Mouse (Mus musculus): ENCODE results near the gene Mms19. TPM values are rescaled to one million over a fixed set of nuclear protein-coding genes. Genes with fewer than 3 reads are reported as not detected.

The Mms19 gene
- polyA plus RNA-seq, 1 experiment from 2014 or later = 28.3 TPM

GRCm38 (mm10) chr19:41985994-41986393 lies 5.0 kb upstream of the Mms19 start:
- no peak overlapping the region for H3K9ac ChIP-seq (ENCODE audit: low read length)
- 92% methylated on average over 5 of the region's 5 CpGs for WGBS
- no peak for ATAC-seq (ENCODE audit: insufficient number of reproducible peaks, insufficient read depth, low FRiP score, low read depth)
- no peak overlapping the region for H3K27ac ChIP-seq (replicated peaks in 1 of 2; ENCODE audit: control insufficient read depth in 1 of 2, insufficient read depth in 1 of 2, low read depth in 2 of 2, low read length in 2 of 2)
- no peaks in the 10 kb centered on the region for H3K27me3 ChIP-seq (ENCODE audit: control insufficient read depth, insufficient read depth, low read length)
- peaks cover 5 to 16% of the 10 kb centered on the region in 2 experiments for H3K4me1 ChIP-seq (ENCODE audit: control insufficient read depth in 2 of 2, insufficient read depth in 2 of 2, low read length in 2 of 2)
- H3K36me3 ChIP-seq (ENCODE audit: control insufficient read depth, insufficient read depth, low read length) = no peaks in the 10 kb centered on the region
- no peaks in the 10 kb centered on the region for H3K9me3 ChIP-seq (ENCODE audit: control insufficient read depth, low read length)
- no peak overlapping the region for H3K4me3 ChIP-seq (ENCODE audit: control insufficient read depth in 1 of 2, insufficient read depth in 1 of 2, low read depth in 1 of 2, low read length in 2 of 2)
- H3K4me2 ChIP-seq (ENCODE audit: low read length) = no peak overlapping the region

GRCm38 (mm10) chr19:41982791-41983150 lies 1.8 kb upstream of the Mms19 start:
- ATAC-seq (ENCODE audit: insufficient number of reproducible peaks, insufficient read depth, low FRiP score, low read depth) = no peak
- Histone ChIP-seq H3K27ac (replicated peaks in 1 of 2; ENCODE audit: control insufficient read depth in 1 of 2, insufficient read depth in 1 of 2, low read depth in 2 of 2, low read length in 2 of 2) (peak overlapping the region; percentile 93 to 94), H3K9ac (ENCODE audit: low read length) (peak overlapping the region; percentile 89), H3K4me2 (ENCODE audit: low read length) (peak overlapping the region; percentile 94), H3K9me3 (ENCODE audit: control insufficient read depth, low read length) (no peaks in the 10 kb centered on the region), H3K4me3 (ENCODE audit: control insufficient read depth in 1 of 2, insufficient read depth in 1 of 2, low read depth in 1 of 2, low read length in 2 of 2) (peak overlapping the region; percentile 82 to 86), H3K36me3 (ENCODE audit: control insufficient read depth, insufficient read depth, low read length) (no peaks in the 10 kb centered on the region), H3K27me3 (ENCODE audit: control insufficient read depth, insufficient read depth, low read length) (no peaks in the 10 kb centered on the region), H3K4me1 (ENCODE audit: control insufficient read depth in 2 of 2, insufficient read depth in 2 of 2, low read length in 2 of 2) (peaks cover 5 to 25% of the 10 kb centered on the region in 2 experiments)
- 9% methylated on average over 4 of the region's 4 CpGs for WGBS

GRCm38 (mm10) chr19:41981931-41982790 lies 1.2 kb upstream of the Mms19 start:
- Histone ChIP-seq H3K4me2 (ENCODE audit: low read length) (peak overlapping the region; percentile 94), H3K9ac (ENCODE audit: low read length) (peak overlapping the region; percentile 89), H3K27me3 (ENCODE audit: control insufficient read depth, insufficient read depth, low read length) (no peaks in the 10 kb centered on the region), H3K9me3 (ENCODE audit: control insufficient read depth, low read length) (no peaks in the 10 kb centered on the region), H3K36me3 (ENCODE audit: control insufficient read depth, insufficient read depth, low read length) (no peaks in the 10 kb centered on the region; the same call in 1 of the 2 replicates), H3K27ac (replicated peaks in 1 of 2; ENCODE audit: control insufficient read depth in 1 of 2, insufficient read depth in 1 of 2, low read depth in 2 of 2, low read length in 2 of 2) (peak overlapping the region; percentile 93 to 94), H3K4me1 (ENCODE audit: control insufficient read depth in 2 of 2, insufficient read depth in 2 of 2, low read length in 2 of 2) (peaks cover 5 to 26% of the 10 kb centered on the region in 2 experiments), H3K4me3 (ENCODE audit: control insufficient read depth in 1 of 2, insufficient read depth in 1 of 2, low read depth in 1 of 2, low read length in 2 of 2) (peak overlapping the region; percentile 82 to 86)
- under 1% methylated on average over 70 of the region's 74 CpGs for WGBS
- no peak for ATAC-seq (ENCODE audit: insufficient number of reproducible peaks, insufficient read depth, low FRiP score, low read depth)

- under 1% methylated on average over 26 of the region's 33 CpGs for WGBS
- Histone ChIP-seq H3K27me3 (ENCODE audit: control insufficient read depth, insufficient read depth, low read length) (no peaks in the 10 kb centered on the region), H3K27ac (replicated peaks in 1 of 2; ENCODE audit: control insufficient read depth in 1 of 2, insufficient read depth in 1 of 2, low read depth in 2 of 2, low read length in 2 of 2) (peak within 1 kb of the TSS; percentile 93 to 94), H3K4me1 (ENCODE audit: control insufficient read depth in 2 of 2, insufficient read depth in 2 of 2, low read length in 2 of 2) (peaks cover 5 to 26% of the 10 kb centered on the region in 2 experiments), H3K9ac (ENCODE audit: low read length) (peak within 1 kb of the TSS; percentile 89), H3K36me3 (ENCODE audit: control insufficient read depth, insufficient read depth, low read length) (no peaks in the 10 kb centered on the region; the same call in 1 of the 2 replicates), H3K4me3 (ENCODE audit: control insufficient read depth in 1 of 2, insufficient read depth in 1 of 2, low read depth in 1 of 2, low read length in 2 of 2) (peak within 1 kb of the TSS; percentile 82 to 86), H3K4me2 (ENCODE audit: low read length) (peak within 1 kb of the TSS; percentile 94), H3K9me3 (ENCODE audit: control insufficient read depth, low read length) (no peaks in the 10 kb centered on the region)
- no peak; the same call in 1 of the 2 replicates for ATAC-seq (ENCODE audit: insufficient number of reproducible peaks, insufficient read depth, low FRiP score, low read depth)
Measured at GRCm38 (mm10) chr19:41981595-41981927, 604 bp upstream of the Mms19 start, which contains the start of gene Ubtd1. Gene Ubtd1, plus strand, starts transcription at chr19:41981763.

GRCm38 (mm10) chr19:41980422-41980818 lies 537 bp downstream of the Mms19 start:
- no peaks in the 10 kb centered on the region for H3K9me3 ChIP-seq (ENCODE audit: control insufficient read depth, low read length)
- peak overlapping the region; percentile 68 for H3K4me2 ChIP-seq (ENCODE audit: low read length)
- ATAC-seq (ENCODE audit: insufficient number of reproducible peaks, insufficient read depth, low FRiP score, low read depth) = no peak

GRCm38 (mm10) chr19:41973891-41974794 lies 6.8 kb downstream of the Mms19 start:
- 62% methylated on average over 13 of the region's 13 CpGs for WGBS
- Histone ChIP-seq H3K27ac (replicated peaks in 1 of 2; ENCODE audit: control insufficient read depth in 1 of 2, insufficient read depth in 1 of 2, low read depth in 2 of 2, low read length in 2 of 2) (no peak overlapping the region), H3K9me3 (ENCODE audit: control insufficient read depth, low read length) (no peaks in the 10 kb centered on the region), H3K4me3 (ENCODE audit: control insufficient read depth in 1 of 2, insufficient read depth in 1 of 2, low read depth in 1 of 2, low read length in 2 of 2) (no peak overlapping the region), H3K4me2 (ENCODE audit: low read length) (no peak overlapping the region), H3K36me3 (ENCODE audit: control insufficient read depth, insufficient read depth, low read length) (peaks cover 3% of the 10 kb centered on the region), H3K27me3 (ENCODE audit: control insufficient read depth, insufficient read depth, low read length) (no peaks in the 10 kb centered on the region), H3K9ac (ENCODE audit: low read length) (no peak overlapping the region), H3K4me1 (ENCODE audit: control insufficient read depth in 2 of 2, insufficient read depth in 2 of 2, low read length in 2 of 2) (peaks cover 0 to 7% of the 10 kb centered on the region in 2 experiments; a peak in 1 of 4 replicates)
- no peak for ATAC-seq (ENCODE audit: insufficient number of reproducible peaks, insufficient read depth, low FRiP score, low read depth)

More at GRCm38 (mm10) chr19:41980422-41980818, 537 bp downstream of the Mms19 start:
- no peaks in the 10 kb centered on the region for H3K27me3 ChIP-seq (ENCODE audit: control insufficient read depth, insufficient read depth, low read length)
- H3K4me3 ChIP-seq (ENCODE audit: control insufficient read depth in 1 of 2, insufficient read depth in 1 of 2, low read depth in 1 of 2, low read length in 2 of 2) = peak overlapping the region; percentile 82 to 86
- H3K27ac ChIP-seq (replicated peaks in 1 of 2; ENCODE audit: control insufficient read depth in 1 of 2, insufficient read depth in 1 of 2, low read depth in 2 of 2, low read length in 2 of 2) = peak overlapping the region; percentile 83 to 94
- H3K9ac ChIP-seq (ENCODE audit: low read length) = peak overlapping the region; percentile 75
- WGBS = under 1% methylated on average over 16 of the region's 16 CpGs
- no peaks in the 10 kb centered on the region; the same call in 1 of the 2 replicates for H3K36me3 ChIP-seq (ENCODE audit: control insufficient read depth, insufficient read depth, low read length)
- H3K4me1 ChIP-seq (ENCODE audit: control insufficient read depth in 2 of 2, insufficient read depth in 2 of 2, low read length in 2 of 2) = peaks cover 5 to 26% of the 10 kb centered on the region in 2 experiments

DNA sequence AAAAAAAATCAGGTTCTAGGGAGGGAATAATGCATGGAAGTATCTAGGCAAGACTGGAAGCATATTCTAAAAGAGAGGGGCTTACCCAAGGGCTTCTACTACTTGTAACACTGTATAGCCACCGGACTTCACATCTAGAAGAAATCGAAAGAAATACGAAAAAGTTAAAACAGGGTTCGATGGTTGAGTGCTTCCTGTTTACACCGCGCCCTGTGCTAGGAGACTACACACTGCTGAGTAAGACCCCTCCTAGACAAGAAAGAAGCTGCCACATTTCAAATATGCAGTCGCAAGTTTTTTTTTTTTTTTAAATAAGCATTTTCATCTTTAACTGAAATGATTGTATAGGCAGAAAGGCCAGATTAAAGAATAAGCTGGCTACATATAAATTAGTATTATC lies 11.3 kb downstream of the Mms19 start:
- Histone ChIP-seq H3K27me3 (ENCODE audit: control insufficient read depth, insufficient read depth, low read length) (no peaks in the 10 kb centered on the region), H3K4me2 (ENCODE audit: low read length) (no peak overlapping the region), H3K4me1 (ENCODE audit: control insufficient read depth in 2 of 2, insufficient read depth in 2 of 2, low read length in 2 of 2) (0 out of 4 replicates have a peak, but pooled peaks cover 0 to 3% of the 10 kb centered on the region in 2 experiments), H3K4me3 (ENCODE audit: control insufficient read depth in 1 of 2, insufficient read depth in 1 of 2, low read depth in 1 of 2, low read length in 2 of 2) (no peak overlapping the region), H3K36me3 (ENCODE audit: control insufficient read depth, insufficient read depth, low read length) (peaks cover 47% of the 10 kb centered on the region), H3K9ac (ENCODE audit: low read length) (no peak overlapping the region), H3K27ac (replicated peaks in 1 of 2; ENCODE audit: control insufficient read depth in 1 of 2, insufficient read depth in 1 of 2, low read depth in 2 of 2, low read length in 2 of 2) (no peak overlapping the region), H3K9me3 (ENCODE audit: control insufficient read depth, low read length) (no peaks in the 10 kb centered on the region)
- WGBS = 93% methylated on average over 7 of the region's 7 CpGs
- ATAC-seq (ENCODE audit: insufficient number of reproducible peaks, insufficient read depth, low FRiP score, low read depth) = no peak

Measured in heart, embryonic 14.5 days (tissue).